Comparison of ENCODE assay signal across 8 mouse cellular contexts in genomic region chr3:63297787-63298186, GRCm38 (mm10). TPM values are rescaled to one million over a fixed set of nuclear protein-coding genes. Genes with fewer than 3 reads are reported as not detected.
DNase-seq lines count a peak whose midpoint lies in the region; ATAC-seq lines count a peak whose summit lies in the region.
"Had no signal": no experiment of that assay in that cellular context is flagged by ENCODE, and none has a peak within 500 bp of the region (broad histone marks: within the 10 kb centered on the region; RNA-seq: fewer than 3 reads in every experiment).

No protein-coding gene starts in this region.

- DNase-seq in ZHBTc4 (ENCODE audit: low read depth, low spot score): peak; percentile 93
- DNase-seq in c-Kit-positive CD71-negative TER-119-negative erythroid progenitor cells, embryonic 14.5 days (ENCODE audit: low read depth): peak; percentile 40
- peak; percentile 31 to 85 for DNase-seq in frontal cortex, adult 2 months (ENCODE audit: extremely low spot score in 1 of 2, low spot score in 1 of 2)
- DNase-seq in hindbrain, embryonic 14.5 days (ENCODE audit: low spot score): peak; percentile 79
- peak; percentile 14 to 69 for DNase-seq in layer of hippocampus, postnatal 25 days (ENCODE audit: extremely low spot score in 1 of 2, low spot score in 1 of 2)
- peak; percentile 70 to 72 for DNase-seq in lung, postnatal 4 days
- peak; percentile 75 for DNase-seq in telencephalon, adult 2 months (ENCODE audit: low read depth, low spot score)

- H3K27me3 ChIP-seq in hindbrain, embryonic 14.5 days (ENCODE audit: control insufficient read depth, insufficient read depth, low read length): peaks cover 25% of the 10 kb centered on the region

- no peaks in the 10 kb centered on the region for H3K36me3 ChIP-seq in hindbrain, embryonic 14.5 days (replicated peaks; ENCODE audit: control insufficient read depth, insufficient read depth)
- H3K36me3 ChIP-seq: midbrain, embryonic 12.5 days had no signal

- no peak overlapping the region for H3K4me2 ChIP-seq in hindbrain, embryonic 14.5 days (replicated peaks)
- H3K4me2 ChIP-seq: midbrain, embryonic 12.5 days had no signal

- peak; percentile 60; the same call in 1 of the 2 replicates for ATAC-seq in hindbrain, embryonic 14.5 days (ENCODE audit: low FRiP score)

- WGBS in hindbrain, embryonic 14.5 days: 7% methylated on average over 6 of the region's 6 CpGs

- no peak overlapping the region for H3K27ac ChIP-seq in hindbrain, embryonic 14.5 days
- H3K27ac ChIP-seq: midbrain, embryonic 12.5 days had no signal

- H3K9me3 ChIP-seq in hindbrain, embryonic 14.5 days (ENCODE audit: control insufficient read depth, low read length): no peaks in the 10 kb centered on the region
- H3K9me3 ChIP-seq: midbrain, embryonic 12.5 days had no signal

- H3K4me3 ChIP-seq in hindbrain, embryonic 14.5 days (replicated peaks; ENCODE audit: low read length): no peak overlapping the region
- H3K4me3 ChIP-seq: midbrain, embryonic 12.5 days had no signal

- H3K9ac ChIP-seq in hindbrain, embryonic 14.5 days: no peak overlapping the region
- H3K9ac ChIP-seq: midbrain, embryonic 12.5 days had no signal

- H3K4me1 ChIP-seq in hindbrain, embryonic 14.5 days (replicated peaks; ENCODE audit: control insufficient read depth, insufficient read depth, low read length): peaks cover 8% of the 10 kb centered on the region; the same call in 1 of the 2 replicates

RNA-seq across cellular contexts. Expression of gene Mme, which starts 56.5 kb away (rescaled TPM):
- 3.0 and 3.6 TPM in 2 replicates for polyA plus RNA-seq in frontal cortex, adult 2 months (2012; rRNA removed)
- polyA plus RNA-seq in hindbrain, embryonic 14.5 days (2014; fragmentation: Nextera tagmentation; extraction: Ambion mirVana): 4.0 and 4.3 TPM in 2 replicates
- total RNA-seq in layer of hippocampus, postnatal 25 days (2021): 1 to 10 TPM; 5.7 TPM

Comparison
In these comparisons a context has a peak if more than half of its experiments do, and no peak if none do; other contexts are left out.
1. DNase-seq: peak in every context shown above with its lines; median percentile 93 in ZHBTc4; 79 in hindbrain, embryonic 14.5 days; 75 in telencephalon, adult 2 months; 71 in lung, postnatal 4 days; 58 in frontal cortex, adult 2 months; 42 in layer of hippocampus, postnatal 25 days; 40 in c-Kit-positive CD71-negative TER-119-negative erythroid progenitor cells, embryonic 14.5 days.